Mouse (Mus musculus) lung, embryonic 16.5 days (tissue): Measurements from ENCODE around the gene Chil1. TPM values are rescaled to one million over a fixed set of nuclear protein-coding genes. Genes with fewer than 3 reads are reported as not detected.

Source experiments
- ATAC-seq: fragments of 200-750 bp; cut with Nextera tagmentation; 2 replicates; pipeline ENCODE4 v1.8.0; 2017; ENCODE audit warnings: low read depth, mild to moderate bottlenecking, moderate library complexity
- H3K27ac ChIP-seq: fragments of 300-500 bp; sonication (generic); 2 replicates; pipeline ENCODE4 v1.5.1; 2014; ENCODE audit warnings: mild to moderate bottlenecking, control low read depth, low read length
- H3K27me3 ChIP-seq: fragments of 300-500 bp; sonication (generic); 2 replicates; pipeline ENCODE4 v1.6.1; 2014; ENCODE audit warnings: low read depth, low read length, mixed read lengths; ENCODE audit not compliant: control insufficient read depth, insufficient read depth
- H3K36me3 ChIP-seq: fragments of 300-500 bp; sonication (generic); 2 replicates; pipeline ENCODE4 v1.6.1; 2014; ENCODE audit warnings: low read length; ENCODE audit not compliant: control insufficient read depth, insufficient read depth
- H3K4me1 ChIP-seq: fragments of 300-500 bp; sonication (generic); replicated peaks from 2 replicates; pipeline ENCODE4 v1.6.1; 2014; ENCODE audit warnings: low read length, mixed read lengths; ENCODE audit not compliant: control insufficient read depth, insufficient read depth
- H3K4me2 ChIP-seq: fragments of 300-500 bp; sonication (generic); 2 replicates; pipeline ENCODE4 v1.6.1; 2014; ENCODE audit warnings: low read depth, low read length, control low read depth
- H3K4me3 ChIP-seq: fragments of 300-500 bp; sonication (generic); 2 replicates; pipeline ENCODE4 v1.5.1; 2014; ENCODE audit warnings: mild to moderate bottlenecking, low read length, control low read depth
- H3K9ac ChIP-seq: fragments of 300-500 bp; sonication (generic); 2 replicates; pipeline ENCODE4 v1.6.1; 2014; ENCODE audit warnings: low read length, control low read depth
- H3K9me3 ChIP-seq: fragments of 300-500 bp; sonication (generic); 2 replicates; pipeline ENCODE4 v1.6.1; 2016; ENCODE audit warnings: low read length; ENCODE audit not compliant: control insufficient read depth
- WGBS: fragments of 180-500 bp; shearing (Covaris S2); extraction: QIAGEN DNeasy Blood & Tissue Kit; methylation state at CpG from one replicate; pipeline ENCODE4 v1.1.7; 2014; 5-methylcytosine and 5-hydroxymethylcytosine counted together
- polyA plus RNA-seq: library from polyadenylated mRNA; unstranded; fragments of >200 nt; fragmentation: Nextera tagmentation; extraction: Ambion mirVana; gene quantifications from 2 replicates; pipeline ENCODE4 v1.2.1, GENCODE M21; 2015

The Chil1 gene
- polyA plus RNA-seq, 1 experiment from 2014 or later, result 1.2 TPM

- ATAC-seq, result no peak
- Histone ChIP-seq H3K9me3 (no peaks in the 10 kb centered on the region), H3K4me3 (no peak overlapping the region), H3K4me2 (no peak overlapping the region), H3K36me3 (no peaks in the 10 kb centered on the region), H3K9ac (no peak overlapping the region), H3K4me1 (peaks cover 6% of the 10 kb centered on the region), H3K27ac (no peak overlapping the region), H3K27me3 (no peaks in the 10 kb centered on the region)
- 27% methylated on average over 4 of the region's 4 CpGs for WGBS
Observed at GRCm38 (mm10) chr1:134192024-134192423, 10.0 kb downstream of the Chil1 start.

- no peak within 1 kb of the TSS for H3K27ac ChIP-seq
Observed at GRCm38 (mm10) chr1:134193126-134193525, 11.2 kb downstream of the Chil1 start, which contains the start of gene Mybph. TSS of gene Mybph (plus strand) at chr1:134193448.

GRCm38 (mm10) chr1:134193674-134194197 lies 11.8 kb downstream of the Chil1 start:
- Histone ChIP-seq H3K4me1 (peaks cover 4% of the 10 kb centered on the region), H3K4me3 (no peak overlapping the region), H3K9me3 (no peaks in the 10 kb centered on the region), H3K4me2 (no peak overlapping the region), H3K27me3 (no peaks in the 10 kb centered on the region), H3K27ac (no peak overlapping the region), H3K9ac (no peak overlapping the region), H3K36me3 (no peaks in the 10 kb centered on the region)
- no peak for ATAC-seq
- 48% methylated on average over 7 of the region's 7 CpGs for WGBS

More at GRCm38 (mm10) chr1:134193126-134193525, 11.2 kb downstream of the Chil1 start, which contains the start of gene Mybph:
- Histone ChIP-seq H3K9ac (no peak within 1 kb of the TSS), H3K4me3 (no peak within 1 kb of the TSS), H3K9me3 (no peaks in the 10 kb centered on the region), H3K4me2 (no peak within 1 kb of the TSS), H3K27me3 (no peaks in the 10 kb centered on the region), H3K4me1 (peaks cover 6% of the 10 kb centered on the region), H3K36me3 (no peaks in the 10 kb centered on the region)
- ATAC-seq, result no peak
- 85% methylated on average over 1 of the region's 1 CpGs for WGBS

DNA sequence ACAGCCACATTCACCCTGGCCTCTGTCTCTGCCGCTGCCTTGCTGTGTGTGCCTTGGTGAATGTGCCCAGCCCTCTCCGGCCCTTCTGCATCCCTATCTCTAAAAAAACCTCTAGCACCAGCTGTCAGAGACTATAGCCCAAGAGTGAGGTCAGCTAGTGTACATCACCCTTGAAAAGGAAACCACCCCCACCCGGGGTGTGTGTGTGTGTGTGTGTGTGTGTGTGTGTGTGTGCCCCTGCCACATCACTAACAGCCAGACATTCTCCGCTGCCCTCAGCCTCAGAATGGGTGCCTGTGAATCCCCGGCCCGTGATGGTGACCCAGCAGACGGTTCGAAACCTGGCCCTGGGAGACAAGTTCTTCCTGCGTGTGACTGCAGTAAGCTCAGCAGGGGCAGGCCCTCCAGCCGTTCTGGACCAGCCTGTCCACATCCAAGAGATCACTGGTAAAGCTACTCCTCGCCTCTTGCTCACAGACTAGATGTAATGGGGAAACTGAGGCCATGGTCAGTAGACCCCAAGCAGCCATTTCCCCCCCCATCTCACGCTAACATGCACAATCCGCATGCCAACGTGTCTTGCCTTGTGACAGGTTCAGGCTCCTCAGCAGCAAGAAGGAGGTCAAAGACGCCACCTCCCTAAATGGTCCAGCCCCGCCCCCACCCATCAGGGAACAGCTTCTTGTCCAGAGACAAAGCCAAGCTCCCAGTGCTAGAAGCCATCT lies 12.5 kb downstream of the Chil1 start:
- no peak for ATAC-seq
- no peaks in the 10 kb centered on the region for H3K9me3 ChIP-seq
- 72% methylated on average over 16 of the region's 16 CpGs for WGBS
- H3K4me3 ChIP-seq, result no peak overlapping the region
- no peak overlapping the region for H3K9ac ChIP-seq
- peaks cover 2% of the 10 kb centered on the region; the same call in 1 of the 2 replicates for H3K4me1 ChIP-seq
- H3K27me3 ChIP-seq, result no peaks in the 10 kb centered on the region
- no peaks in the 10 kb centered on the region for H3K36me3 ChIP-seq
- no peak overlapping the region for H3K27ac ChIP-seq
- H3K4me2 ChIP-seq, result no peak overlapping the region

GRCm38 (mm10) chr1:134195117-134195516 lies 13.1 kb downstream of the Chil1 start:
- H3K4me1 ChIP-seq, result peaks cover 2% of the 10 kb centered on the region; the same call in 1 of the 2 replicates
- H3K9ac ChIP-seq, result no peak overlapping the region
- no peak overlapping the region for H3K4me3 ChIP-seq
- no peak overlapping the region for H3K27ac ChIP-seq
- no peaks in the 10 kb centered on the region for H3K9me3 ChIP-seq
- ATAC-seq, result no peak
- H3K36me3 ChIP-seq, result no peaks in the 10 kb centered on the region
- no peaks in the 10 kb centered on the region for H3K27me3 ChIP-seq
- H3K4me2 ChIP-seq, result no peak overlapping the region
- WGBS, result 27% methylated on average over 2 of the region's 2 CpGs

GRCm38 (mm10) chr1:134195571-134195970 lies 13.6 kb downstream of the Chil1 start:
- Histone ChIP-seq H3K4me1 (peaks cover 2% of the 10 kb centered on the region; the same call in 1 of the 2 replicates), H3K9ac (no peak overlapping the region), H3K9me3 (no peaks in the 10 kb centered on the region), H3K36me3 (no peaks in the 10 kb centered on the region), H3K4me2 (no peak overlapping the region), H3K27me3 (no peaks in the 10 kb centered on the region), H3K4me3 (no peak overlapping the region), H3K27ac (no peak overlapping the region)
- WGBS, result 26% methylated on average over 3 of the region's 3 CpGs
- no peak for ATAC-seq

GRCm38 (mm10) chr1:134195979-134196378 lies 14.0 kb downstream of the Chil1 start:
- 33% methylated on average over 4 of the region's 4 CpGs for WGBS
- Histone ChIP-seq H3K9me3 (no peaks in the 10 kb centered on the region), H3K4me2 (no peak overlapping the region), H3K36me3 (no peaks in the 10 kb centered on the region), H3K4me3 (no peak overlapping the region), H3K27ac (peak overlapping the region; percentile 34; the same call in 1 of the 2 replicates), H3K4me1 (peaks cover 2% of the 10 kb centered on the region; the same call in 1 of the 2 replicates), H3K9ac (no peak overlapping the region), H3K27me3 (no peaks in the 10 kb centered on the region)
- ATAC-seq, result peak; percentile 20; the same call in 1 of the 2 replicates

- WGBS, result 60% methylated on average over 4 of the region's 4 CpGs
- 0 out of 2 replicates have a peak, but pooled peaks have one; percentile 15 for ATAC-seq
- Histone ChIP-seq H3K4me3 (no peak overlapping the region), H3K9me3 (no peaks in the 10 kb centered on the region), H3K4me1 (peaks cover 2% of the 10 kb centered on the region; the same call in 1 of the 2 replicates), H3K4me2 (no peak overlapping the region), H3K27ac (no peak overlapping the region), H3K27me3 (no peaks in the 10 kb centered on the region), H3K9ac (no peak overlapping the region), H3K36me3 (no peaks in the 10 kb centered on the region)
Observed at GRCm38 (mm10) chr1:134196386-134196785, 14.4 kb downstream of the Chil1 start.

- H3K27me3 ChIP-seq, result no peaks in the 10 kb centered on the region
- no peak overlapping the region for H3K9ac ChIP-seq
- peaks cover 2% of the 10 kb centered on the region; the same call in 1 of the 2 replicates for H3K4me1 ChIP-seq
- no peaks in the 10 kb centered on the region for H3K36me3 ChIP-seq
- ATAC-seq, result no peak
- WGBS, result 84% methylated on average over 15 of the region's 15 CpGs
- no peak overlapping the region for H3K27ac ChIP-seq
- H3K9me3 ChIP-seq, result no peaks in the 10 kb centered on the region
- H3K4me2 ChIP-seq, result no peak overlapping the region
- H3K4me3 ChIP-seq, result no peak overlapping the region
Observed at GRCm38 (mm10) chr1:134197325-134197982, 15.5 kb downstream of the Chil1 start.
